Mouse (Mus musculus): ENCODE data around the gene Islr2. TPM values are rescaled to one million over a fixed set of nuclear protein-coding genes. Genes with fewer than 3 reads are reported as not detected.

The Islr2 gene
- polyA plus RNA-seq, 1 experiment from 2014 or later: 0.15 TPM

GRCm38 (mm10) chr9:58214519-58215180, 10.5 kb upstream of the Islr2 start:
- peaks cover under 1% of the 10 kb centered on the region; the same call in 1 of the 2 replicates for H3K36me3 ChIP-seq
- H3K27me3 ChIP-seq: no peaks in the 10 kb centered on the region
- 36% methylated on average over 8 of the region's 8 CpGs for WGBS
- H3K9me3 ChIP-seq: no peaks in the 10 kb centered on the region
- H3K4me3 ChIP-seq: no peak overlapping the region
- peaks cover 17% of the 10 kb centered on the region for H3K4me1 ChIP-seq
- 0 out of 2 replicates have a peak overlapping the region, but pooled peaks have one; percentile 29 for H3K27ac ChIP-seq
- no peak overlapping the region for H3K4me2 ChIP-seq
- ATAC-seq (ENCODE audit: borderline replicate concordance, extremely low read depth, low FRiP score, low TSS enrichment): peak; percentile 43; the same call in 1 of the 2 replicates
- H3K9ac ChIP-seq: no peak overlapping the region

DNA sequence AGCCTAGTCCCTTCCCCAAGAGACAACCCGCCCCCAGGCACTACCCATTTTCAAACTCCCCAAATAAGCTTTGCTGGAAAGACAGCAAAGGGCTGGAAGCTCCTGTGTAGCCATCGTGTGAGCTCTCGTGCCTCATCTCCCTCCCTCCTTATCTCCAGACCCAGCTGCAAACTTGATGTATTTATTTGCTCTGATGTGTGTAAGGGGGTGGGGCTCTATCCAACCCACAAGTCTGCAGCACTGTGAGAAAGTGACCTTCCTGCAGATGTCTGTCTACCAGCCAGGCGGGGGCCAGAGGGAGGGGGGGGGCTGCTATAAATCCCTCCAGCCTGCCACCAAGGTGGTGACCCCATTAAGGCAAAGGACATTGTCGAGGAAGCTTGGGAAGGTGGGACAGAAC, 9.7 kb upstream of the Islr2 start:
- H3K27ac ChIP-seq: no peak overlapping the region
- H3K4me3 ChIP-seq: no peak overlapping the region
- 11% methylated on average over 5 of the region's 5 CpGs for WGBS
- H3K4me2 ChIP-seq: no peak overlapping the region
- peaks cover 17% of the 10 kb centered on the region for H3K4me1 ChIP-seq
- no peak overlapping the region for H3K9ac ChIP-seq
- no peaks in the 10 kb centered on the region for H3K9me3 ChIP-seq
- H3K36me3 ChIP-seq: no peaks in the 10 kb centered on the region
- no peaks in the 10 kb centered on the region for H3K27me3 ChIP-seq
- peak; percentile 58; the same call in 1 of the 2 replicates for ATAC-seq (ENCODE audit: borderline replicate concordance, extremely low read depth, low FRiP score, low TSS enrichment)

DNA sequence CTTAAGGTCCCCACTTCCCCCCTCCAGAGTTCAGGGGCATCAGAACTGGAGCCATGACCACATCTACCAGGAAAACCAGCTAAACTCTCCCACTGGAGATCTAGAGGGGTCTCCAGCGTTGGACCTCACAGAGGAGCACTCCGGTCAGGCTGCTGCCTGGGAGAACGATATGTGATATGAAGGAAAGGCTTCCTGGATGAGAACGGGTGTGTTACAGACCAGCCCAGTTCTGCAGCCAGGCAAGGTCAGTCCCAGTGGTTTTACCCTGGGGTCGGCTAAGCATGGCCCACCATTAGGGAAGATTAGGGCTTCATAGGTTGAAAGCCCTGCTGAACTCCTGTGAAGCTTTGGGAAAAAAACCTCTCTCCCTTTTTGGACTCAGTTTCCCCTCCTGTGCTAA, 9.3 kb upstream of the Islr2 start:
- Histone ChIP-seq H3K9ac (no peak overlapping the region), H3K27ac (no peak overlapping the region), H3K36me3 (no peaks in the 10 kb centered on the region), H3K4me3 (no peak overlapping the region), H3K27me3 (no peaks in the 10 kb centered on the region), H3K9me3 (no peaks in the 10 kb centered on the region), H3K4me2 (no peak overlapping the region), H3K4me1 (peaks cover 17% of the 10 kb centered on the region)
- ATAC-seq (ENCODE audit: borderline replicate concordance, extremely low read depth, low FRiP score, low TSS enrichment): no peak
- 43% methylated on average over 5 of the region's 5 CpGs for WGBS

DNA sequence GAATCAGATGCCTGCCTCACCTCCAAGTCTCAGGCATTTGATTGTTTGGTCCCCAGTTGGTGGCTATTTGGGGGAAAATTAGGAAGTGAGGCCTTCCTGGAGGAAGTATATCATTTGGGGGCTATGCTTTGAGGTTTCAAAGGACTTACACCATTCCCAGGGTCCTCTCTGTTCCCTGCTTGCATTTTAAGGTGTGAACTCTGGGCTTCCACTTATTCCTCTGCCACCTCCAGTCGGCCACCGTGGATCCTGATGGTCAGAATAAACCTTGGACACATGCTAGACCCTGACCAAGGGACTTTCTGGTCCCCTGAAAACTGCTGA, 6.1 kb upstream of the Islr2 start:
- 61% methylated on average over 2 of the region's 2 CpGs for WGBS
- Histone ChIP-seq H3K27me3 (peaks cover 14% of the 10 kb centered on the region; the same call in 1 of the 2 replicates), H3K9ac (no peak overlapping the region), H3K4me2 (no peak overlapping the region), H3K9me3 (no peaks in the 10 kb centered on the region), H3K36me3 (no peaks in the 10 kb centered on the region), H3K4me1 (peaks cover 17% of the 10 kb centered on the region), H3K4me3 (no peak overlapping the region), H3K27ac (no peak overlapping the region)
- ATAC-seq (ENCODE audit: borderline replicate concordance, extremely low read depth, low FRiP score, low TSS enrichment): no peak

DNA sequence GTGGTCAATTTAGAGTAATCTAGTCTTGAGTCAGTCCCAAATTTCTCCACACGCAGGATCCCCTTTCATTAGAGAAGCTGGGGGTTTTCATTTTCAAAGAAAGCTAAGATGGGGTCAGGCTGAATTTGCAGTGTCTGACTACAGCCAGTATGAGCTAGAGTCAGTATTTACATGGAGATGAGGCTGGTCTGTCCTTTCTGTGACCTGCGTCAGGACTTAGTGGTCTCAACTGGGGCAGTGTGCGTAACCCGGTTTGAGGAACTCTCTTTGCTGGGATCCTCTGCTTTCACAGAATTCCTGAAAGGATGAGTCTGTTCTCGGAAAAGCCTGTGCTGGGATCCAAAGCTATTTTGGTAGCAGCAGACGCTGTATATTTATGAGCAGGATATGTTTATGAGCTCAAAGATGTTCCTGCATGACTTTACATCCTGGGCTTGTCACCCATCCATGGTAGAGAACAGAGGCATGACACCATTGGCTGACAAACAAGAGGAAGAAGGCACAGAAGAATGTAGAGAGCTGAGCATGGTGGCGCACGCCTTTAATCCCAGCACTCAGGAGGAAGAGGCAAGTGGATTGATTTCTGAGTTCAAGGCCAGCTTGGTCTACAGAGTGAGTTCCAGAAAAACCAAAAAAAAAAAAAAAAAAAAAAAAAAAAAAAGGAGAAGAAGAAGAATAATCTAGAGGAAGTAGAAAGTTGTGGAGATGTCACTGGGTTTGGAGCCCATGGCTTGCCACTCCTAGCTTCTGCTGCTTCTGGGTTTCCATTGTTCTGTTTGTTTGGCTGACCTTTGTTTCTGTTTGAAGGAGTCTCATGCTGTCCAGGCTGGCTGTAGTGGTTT, 5.6 kb upstream of the Islr2 start:
- H3K27ac ChIP-seq: no peak overlapping the region
- 66% methylated on average over 8 of the region's 8 CpGs for WGBS

GRCm38 (mm10) chr9:58206013-58206412, 1.9 kb upstream of the Islr2 start:
- peaks cover 13% of the 10 kb centered on the region for H3K4me1 ChIP-seq
- WGBS: 83% methylated on average over 7 of the region's 7 CpGs
- H3K9ac ChIP-seq: no peak overlapping the region
- no peak for ATAC-seq (ENCODE audit: borderline replicate concordance, extremely low read depth, low FRiP score, low TSS enrichment)
- no peak overlapping the region for H3K4me3 ChIP-seq
- no peaks in the 10 kb centered on the region for H3K36me3 ChIP-seq
- no peaks in the 10 kb centered on the region for H3K9me3 ChIP-seq
- H3K4me2 ChIP-seq: no peak overlapping the region
- peaks cover 46% of the 10 kb centered on the region for H3K27me3 ChIP-seq
- no peak overlapping the region for H3K27ac ChIP-seq

More for the DNA sequence above, 5.6 kb upstream of the Islr2 start:
- ATAC-seq (ENCODE audit: borderline replicate concordance, extremely low read depth, low FRiP score, low TSS enrichment): no peak
- Histone ChIP-seq H3K9me3 (no peaks in the 10 kb centered on the region), H3K27me3 (peaks cover 14% of the 10 kb centered on the region; the same call in 1 of the 2 replicates), H3K36me3 (no peaks in the 10 kb centered on the region), H3K9ac (no peak overlapping the region), H3K4me2 (no peak overlapping the region), H3K4me1 (peaks cover 11% of the 10 kb centered on the region), H3K4me3 (no peak overlapping the region)

- peaks cover 13% of the 10 kb centered on the region for H3K4me1 ChIP-seq
- WGBS: 3% methylated on average over 18 of the region's 18 CpGs
- peak; percentile 80; the same call in 1 of the 2 replicates for ATAC-seq (ENCODE audit: borderline replicate concordance, extremely low read depth, low FRiP score, low TSS enrichment)
- peak overlapping the region; percentile 68 for H3K4me2 ChIP-seq
- H3K9ac ChIP-seq: peak overlapping the region; percentile 24; the same call in 1 of the 2 replicates
- peaks cover 61% of the 10 kb centered on the region for H3K27me3 ChIP-seq
- no peaks in the 10 kb centered on the region for H3K36me3 ChIP-seq
- peak overlapping the region; percentile 42 for H3K4me3 ChIP-seq
- no peaks in the 10 kb centered on the region for H3K9me3 ChIP-seq
- no peak overlapping the region for H3K27ac ChIP-seq
These were observed 405 bp upstream of the Islr2 start for GRCm38 (mm10) chr9:58204448-58205000.

GRCm38 (mm10) chr9:58202676-58203453, 1.3 kb downstream of the Islr2 start:
- no peak for ATAC-seq (ENCODE audit: borderline replicate concordance, extremely low read depth, low FRiP score, low TSS enrichment)
- no peak overlapping the region for H3K9ac ChIP-seq
- H3K9me3 ChIP-seq: no peaks in the 10 kb centered on the region
- H3K36me3 ChIP-seq: no peaks in the 10 kb centered on the region
- no peak overlapping the region for H3K27ac ChIP-seq
- WGBS: 3% methylated on average over 14 of the region's 14 CpGs
- peaks cover 26% of the 10 kb centered on the region for H3K4me1 ChIP-seq
- no peak overlapping the region for H3K4me2 ChIP-seq
- peaks cover 77% of the 10 kb centered on the region for H3K27me3 ChIP-seq
- H3K4me3 ChIP-seq: no peak overlapping the region

DNA sequence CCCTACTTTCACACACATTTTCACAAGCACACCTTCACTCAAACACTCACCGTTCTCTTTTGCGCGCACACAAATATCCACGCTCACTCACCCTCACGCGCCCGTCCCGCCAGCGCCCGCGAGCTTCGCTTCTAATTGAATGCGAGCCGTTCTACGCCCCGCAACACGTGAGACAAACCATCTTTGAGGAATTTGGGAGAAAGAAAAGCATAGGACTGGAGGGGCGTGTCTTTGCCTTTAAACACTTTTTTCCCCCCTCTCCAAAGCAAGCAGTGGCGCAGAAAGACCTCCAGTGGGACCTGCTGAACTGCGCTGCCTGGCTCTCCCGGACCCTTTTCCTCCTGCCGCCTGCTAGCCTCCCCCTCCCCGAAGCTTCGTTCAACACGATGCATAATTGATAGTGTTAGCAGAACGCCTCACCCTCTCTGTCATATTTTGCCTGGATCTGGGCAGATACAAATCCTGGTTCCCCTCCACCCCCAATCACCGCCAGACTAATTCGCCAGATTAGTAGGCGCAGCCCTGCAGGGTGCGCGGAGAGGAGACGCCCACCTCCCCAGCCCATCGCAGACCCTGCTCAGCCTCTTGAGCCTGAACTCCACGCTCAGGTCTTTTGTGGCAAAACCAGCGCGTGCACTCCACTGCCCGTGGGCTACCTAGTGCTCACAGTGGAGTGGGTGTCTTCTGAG, 2.1 kb downstream of the Islr2 start:
- ATAC-seq (ENCODE audit: borderline replicate concordance, extremely low read depth, low FRiP score, low TSS enrichment): no peak
- H3K4me3 ChIP-seq: no peak overlapping the region
- no peaks in the 10 kb centered on the region for H3K9me3 ChIP-seq
- H3K4me2 ChIP-seq: no peak overlapping the region
- peaks cover 34% of the 10 kb centered on the region for H3K4me1 ChIP-seq
- no peak overlapping the region for H3K9ac ChIP-seq
- peaks cover 86% of the 10 kb centered on the region for H3K27me3 ChIP-seq
- 2% methylated on average over 37 of the region's 37 CpGs for WGBS
- H3K27ac ChIP-seq: no peak overlapping the region
- H3K36me3 ChIP-seq: no peaks in the 10 kb centered on the region

GRCm38 (mm10) chr9:58201091-58201842, 2.9 kb downstream of the Islr2 start:
- Histone ChIP-seq H3K27ac (no peak overlapping the region), H3K4me1 (peaks cover 40% of the 10 kb centered on the region), H3K36me3 (no peaks in the 10 kb centered on the region), H3K9me3 (no peaks in the 10 kb centered on the region), H3K27me3 (peaks cover 87% of the 10 kb centered on the region), H3K9ac (no peak overlapping the region), H3K4me2 (no peak overlapping the region), H3K4me3 (no peak overlapping the region)
- no peak for ATAC-seq (ENCODE audit: borderline replicate concordance, extremely low read depth, low FRiP score, low TSS enrichment)
- WGBS: under 1% methylated on average over 24 of the region's 24 CpGs
